Mouse (Mus musculus): Measurements from ENCODE around the gene Ercc5. TPM values are rescaled to one million over a fixed set of nuclear protein-coding genes. Genes with fewer than 3 reads are reported as not detected.

The Ercc5 gene
- total RNA-seq, 2 experiments from 2014 or later: 17.1 to 20.5 TPM

DNA sequence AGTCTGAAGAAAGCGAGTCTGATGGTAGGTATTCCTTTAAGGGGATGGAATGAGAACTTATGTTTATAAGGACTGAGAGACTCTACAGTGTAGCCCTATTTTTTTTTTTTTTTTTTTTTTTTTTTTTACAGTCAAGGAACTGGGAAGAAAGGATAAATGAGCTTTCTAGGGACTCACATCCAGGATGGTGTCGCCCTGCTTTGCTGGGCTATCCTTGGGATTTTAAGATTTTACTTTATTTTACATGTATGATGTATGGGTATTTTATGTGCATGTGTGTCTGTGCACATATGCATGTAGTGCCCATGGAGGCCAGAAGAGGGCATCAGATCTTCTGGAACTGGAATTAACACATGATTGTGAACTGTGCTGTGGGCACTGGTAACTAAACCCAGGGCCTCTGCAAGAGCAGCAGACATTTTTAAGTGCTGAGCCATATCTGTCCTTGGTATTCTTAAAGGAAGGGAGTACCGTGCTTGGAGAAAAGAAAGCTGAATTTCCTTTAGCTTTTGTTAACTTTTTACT is 20.4 kb downstream of the Ercc5 start:
- no peak for DNase-seq
- intact Hi-C loops (cut with DNase I): no loop called here

DNA sequence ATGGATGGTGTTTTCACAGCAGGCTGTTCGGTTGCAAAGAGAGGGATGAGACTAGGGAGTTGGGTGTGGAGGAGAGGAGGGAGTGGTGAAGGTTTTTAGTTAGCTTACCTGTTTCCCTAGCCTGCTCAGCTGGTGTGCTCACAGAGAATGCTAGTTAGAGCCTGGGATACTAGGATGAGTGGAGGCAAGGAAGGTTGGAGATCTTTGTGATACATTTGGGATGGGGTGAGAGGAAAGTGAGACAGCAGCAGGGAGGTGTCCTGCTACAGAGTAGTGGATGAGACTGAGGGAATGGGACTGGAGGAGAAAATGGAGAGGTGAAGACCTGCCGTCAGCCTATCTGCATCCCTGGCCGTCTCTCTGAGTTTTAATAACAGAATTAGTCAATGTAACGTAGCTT is 25.1 kb downstream of the Ercc5 start:
- intact Hi-C loops (cut with DNase I): no loop called here
- no peak for DNase-seq

DNA sequence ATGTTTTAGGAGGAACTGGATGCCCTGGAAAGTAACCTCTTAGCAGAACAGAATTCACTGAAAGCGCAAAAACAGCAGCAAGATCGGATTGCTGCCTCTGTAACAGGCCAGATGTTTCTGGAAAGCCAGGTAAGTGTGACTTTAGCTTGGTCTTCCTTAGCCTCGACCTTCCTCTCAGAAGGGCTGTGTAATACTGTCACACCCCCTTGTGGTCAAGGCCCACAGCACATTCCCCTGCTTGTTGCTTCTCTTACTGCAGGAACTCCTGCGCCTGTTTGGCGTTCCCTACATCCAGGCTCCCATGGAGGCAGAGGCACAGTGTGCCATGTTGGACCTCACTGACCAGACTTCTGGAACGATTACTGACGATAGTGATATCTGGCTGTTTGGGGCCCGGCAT is 26.4 kb downstream of the Ercc5 start:
- DNase-seq: no peak
- intact Hi-C loops (cut with DNase I): no loop called here

DNA sequence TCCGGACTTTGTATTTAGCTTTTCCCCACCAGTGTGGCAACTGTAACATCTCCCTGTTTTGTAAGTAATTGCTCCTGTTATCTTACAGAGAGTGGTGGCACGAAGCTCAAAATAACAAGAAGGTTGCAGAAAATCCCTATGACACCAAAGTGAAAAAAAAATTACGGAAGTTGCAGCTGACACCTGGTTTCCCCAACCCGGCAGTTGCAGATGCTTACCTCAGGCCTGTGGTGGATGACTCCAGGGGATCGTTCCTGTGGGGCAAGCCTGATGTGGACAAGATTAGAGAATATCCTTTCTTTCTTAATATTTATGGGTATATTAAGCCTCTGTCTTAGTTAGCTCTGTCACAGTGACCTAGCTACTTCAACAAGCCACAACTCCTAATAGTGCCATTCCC is 30.5 kb downstream of the Ercc5 start:
- intact Hi-C loops (cut with DNase I): no loop called here
- no peak for DNase-seq

DNA sequence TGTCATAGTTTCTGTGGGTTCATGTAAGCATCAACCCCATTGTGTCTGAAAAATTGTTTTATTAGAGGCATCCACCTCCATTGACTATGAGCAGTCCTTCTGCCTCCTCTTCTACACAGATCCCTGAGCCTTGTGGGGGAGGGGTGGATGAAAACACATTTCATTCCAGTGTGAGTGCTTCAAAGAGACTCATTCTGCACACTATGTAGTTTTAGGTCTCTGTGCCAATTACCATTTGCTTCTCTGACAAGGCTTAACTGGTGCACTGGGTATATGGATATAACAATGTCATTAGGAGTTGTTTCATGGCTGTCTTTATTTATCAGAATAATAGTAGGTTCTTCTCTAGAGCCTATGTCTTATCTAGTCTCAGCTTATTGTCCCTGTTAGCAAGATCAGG is 38.9 kb downstream of the Ercc5 start:
- intact Hi-C loops (cut with DNase I): no loop called here
- DNase-seq: no peak

DNA sequence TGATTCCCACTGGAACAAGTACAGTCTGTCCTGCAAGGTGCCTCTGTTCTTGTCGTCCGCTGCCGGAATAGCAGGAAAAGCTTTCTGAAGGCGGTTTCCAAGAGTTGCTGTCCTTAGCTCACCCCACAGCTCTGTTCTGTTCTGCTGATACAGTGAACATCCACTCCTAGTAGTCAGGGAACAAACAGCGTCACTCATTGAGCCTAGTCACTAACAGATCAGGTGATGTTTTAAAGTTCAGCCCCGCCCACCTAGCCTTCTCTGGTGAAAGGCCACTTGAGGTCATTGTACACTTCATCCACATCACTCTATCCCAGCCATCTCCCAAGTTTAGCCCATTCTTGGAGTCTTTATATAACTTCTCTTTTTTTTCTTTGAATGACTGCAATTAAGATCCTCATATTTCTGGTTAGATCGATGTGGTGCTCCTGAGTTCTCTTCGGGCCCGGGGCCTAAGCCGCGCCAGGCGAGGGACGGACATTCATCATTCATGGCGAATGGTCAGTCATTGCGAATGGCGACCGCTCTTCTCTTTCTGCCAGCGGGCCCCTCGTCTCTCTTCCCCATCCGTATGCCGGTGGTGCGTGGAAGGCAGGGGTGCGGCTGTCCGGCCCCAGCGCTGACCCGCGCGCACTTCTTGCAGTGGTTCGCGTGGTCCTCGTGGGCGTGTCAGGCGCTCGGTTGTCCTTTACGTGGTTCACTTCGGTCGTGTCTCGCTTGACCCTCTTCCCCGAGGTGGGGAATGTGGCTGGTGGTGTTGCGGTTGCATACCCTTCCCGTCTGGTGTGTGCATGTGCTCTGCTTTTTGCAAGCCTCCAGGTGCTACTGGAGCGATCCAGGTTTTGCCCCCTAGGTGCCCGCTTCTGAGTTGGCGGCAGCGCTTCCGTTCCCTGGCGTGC is 51.0 kb downstream of the Ercc5 start:
- intact Hi-C loops (cut with DNase I): no loop called here

DNA sequence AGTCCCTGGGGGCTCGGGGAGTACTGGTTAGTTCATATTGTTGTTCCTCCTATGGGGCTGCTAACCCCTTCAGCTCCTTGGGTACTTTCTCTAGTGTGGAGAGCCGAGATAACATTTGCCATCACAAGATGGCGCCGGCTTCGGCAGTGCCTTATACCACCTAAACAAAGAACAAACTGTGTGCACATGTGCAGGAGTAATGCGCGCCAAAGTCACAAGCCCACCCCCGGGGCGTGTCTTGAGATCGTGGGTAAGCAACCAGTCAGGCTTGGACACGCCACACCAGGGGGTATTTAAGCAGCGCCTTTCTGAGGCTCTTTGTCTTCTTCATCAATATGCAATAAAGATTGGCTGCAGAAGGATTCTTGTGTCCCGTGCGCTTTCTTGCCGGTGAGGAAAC is 55.3 kb downstream of the Ercc5 start:
- no peak for DNase-seq
- intact Hi-C loops (cut with DNase I): no loop called here

More for the DNA sequence above, 51.0 kb downstream of the Ercc5 start:
- peak; percentile 37 to 47 for DNase-seq

DNA sequence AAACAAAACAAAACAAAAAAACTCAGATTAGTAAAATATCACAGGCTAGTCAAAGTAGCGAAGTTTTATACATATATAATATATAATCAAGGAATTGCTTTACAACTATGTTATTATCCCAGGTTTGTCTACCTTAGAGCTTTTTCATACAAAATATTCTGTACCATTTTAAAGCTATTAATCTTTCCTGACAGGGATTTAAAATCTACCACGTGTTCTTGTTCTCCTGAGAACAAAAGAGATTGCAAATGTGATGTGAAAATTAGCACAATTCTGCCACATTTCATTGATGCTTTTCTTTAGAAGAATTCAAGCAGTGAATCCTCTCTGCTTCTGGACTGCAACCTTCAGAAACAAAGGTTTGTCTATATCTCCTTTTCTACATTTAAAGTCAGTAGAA is 66.9 kb downstream of the Ercc5 start:
- intact Hi-C loops (cut with DNase I): no loop called here
- no peak for DNase-seq

DNA sequence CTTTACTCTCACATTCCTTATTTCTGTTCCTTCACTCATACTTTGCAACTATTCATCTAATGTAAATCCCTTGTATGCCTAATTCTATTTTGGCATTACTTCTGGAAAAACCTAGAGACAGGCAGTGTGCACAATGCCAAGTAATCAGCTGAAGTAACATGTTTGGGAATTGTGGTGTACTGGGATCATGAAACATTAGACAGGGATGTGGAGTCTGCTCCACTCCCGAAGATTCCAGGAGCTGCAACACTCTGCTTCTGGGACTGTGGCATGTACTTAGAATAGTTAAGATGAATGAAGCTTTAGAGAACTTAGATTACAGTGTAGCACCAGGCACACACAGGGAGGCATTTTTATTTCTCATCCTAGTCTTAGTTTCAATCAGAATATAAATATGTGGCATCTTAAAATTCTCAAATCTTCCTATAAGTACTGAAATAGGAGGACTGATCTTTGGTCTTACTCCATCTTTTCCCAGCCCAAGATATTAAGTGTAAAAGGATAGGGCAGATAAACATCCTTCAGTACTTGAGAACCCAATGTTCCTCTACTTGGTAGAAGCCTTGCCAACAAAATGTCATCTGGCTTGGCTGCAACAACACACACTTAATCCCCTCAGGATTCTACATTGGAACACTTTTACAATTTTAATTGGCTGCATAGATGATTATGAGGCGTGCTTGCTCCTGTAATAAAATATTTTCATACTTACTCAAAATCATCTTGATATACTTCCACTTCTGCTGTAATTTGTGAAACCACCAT is 69.0 kb downstream of the Ercc5 start:
- intact Hi-C loops (cut with DNase I): no loop called here
- DNase-seq: peak; percentile 32 to 54

DNA sequence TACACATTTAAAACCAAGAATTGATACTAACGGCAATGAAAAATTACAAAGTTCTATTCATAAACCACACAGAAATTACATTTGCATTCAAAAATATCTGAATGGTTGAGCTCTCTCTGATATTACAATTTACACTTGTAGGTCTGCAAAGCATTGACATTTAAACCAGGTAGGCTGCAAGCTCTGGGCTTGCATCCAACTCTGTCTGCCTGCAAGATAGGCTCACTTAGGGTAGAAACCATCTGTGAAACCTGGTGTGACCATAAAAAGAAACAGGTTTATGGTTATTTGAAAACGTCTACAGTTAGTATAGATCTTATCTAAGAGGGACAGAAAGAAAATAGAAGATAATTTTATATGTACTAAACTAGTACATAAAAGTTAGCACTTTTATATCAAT is 69.6 kb downstream of the Ercc5 start:
- intact Hi-C loops (cut with DNase I): no loop called here
- peak in 1 of 2 experiments; percentile 37 for DNase-seq

DNA sequence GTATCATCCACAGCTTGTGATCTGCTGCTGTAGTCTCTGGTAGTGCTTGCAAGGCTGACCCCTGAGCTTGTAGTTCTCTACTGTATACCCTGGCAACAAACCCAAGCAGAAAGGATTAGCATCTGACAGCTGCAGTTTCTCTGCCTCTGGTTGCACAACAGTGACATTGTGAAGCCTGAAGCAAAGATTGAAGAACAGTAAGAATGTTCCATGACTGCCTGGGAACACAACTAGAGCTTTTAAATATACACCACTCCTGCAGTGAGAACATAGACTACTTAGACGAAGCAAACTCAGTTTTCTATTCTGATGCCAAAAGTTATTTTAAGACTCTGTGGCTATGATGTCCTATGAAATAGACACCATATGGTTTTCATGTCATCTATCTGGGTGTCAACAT is 71.3 kb downstream of the Ercc5 start, which contains the start of gene Mettl21e:
Gene Mettl21e (minus strand): TSS at position 86 of the 400 bp plus-strand sequence.
- peak; percentile 25 to 43 for DNase-seq

DNA sequence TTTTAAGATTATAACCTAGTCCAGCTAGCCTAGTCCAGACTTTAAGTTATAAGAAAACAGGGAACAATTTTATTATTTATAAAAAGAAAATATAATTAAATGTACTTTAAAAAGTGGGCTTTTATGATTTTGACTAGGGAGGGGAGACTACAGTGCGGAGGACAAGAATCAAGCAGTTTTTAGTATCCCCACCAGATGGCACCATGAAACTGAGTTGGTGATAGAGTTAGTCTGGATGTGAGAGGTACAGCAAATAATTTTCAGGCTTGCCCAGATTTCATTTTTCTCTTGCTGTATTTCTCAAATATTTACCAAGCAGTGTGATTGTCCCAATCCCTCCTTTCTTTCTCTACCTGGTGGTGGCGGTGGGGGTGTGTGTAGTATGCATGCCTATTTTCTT is 81.5 kb downstream of the Ercc5 start:
- intact Hi-C loops (cut with DNase I): loop anchor here (1.0 to 10.0 kb wide), 4 partner anchors 316 to 1536 kb away; no protein-coding TSS in a partner anchor
- peak; percentile 63 to 76 for DNase-seq

More for the DNA sequence above, 71.3 kb downstream of the Ercc5 start, which contains the start of gene Mettl21e:
- intact Hi-C loops (cut with DNase I): no loop called here

Other genes starting within 250 kb of the Ercc5 start
- 10 to 100 TPM; 47.7 to 49.0 TPM for gene Tpp2, start 214.1 kb upstream of the Ercc5 start, total RNA-seq (2021)
- gene Mettl21c, start 127.7 kb upstream of the Ercc5 start, total RNA-seq (2021): not detected
- not detected for gene Gm8251, start 85.8 kb upstream of the Ercc5 start, total RNA-seq (2021)
- 10 to 100 TPM; 10.1 to 12.7 TPM for gene Tex30, start 45.3 kb upstream of the Ercc5 start, total RNA-seq (2021)
- gene Kdelc1, start 28.9 kb upstream of the Ercc5 start, total RNA-seq (2021): 10 to 100 TPM; 23.7 to 27.0 TPM
- gene Bivm, start 28.8 kb upstream of the Ercc5 start, total RNA-seq (2021): 10 to 100 TPM in 1 of 2 experiments, 1 to 10 TPM in 1; 9.0 to 11.3 TPM
- under 1 TPM in 1 of 2 experiments, not detected in 1; 0.12 TPM for gene Mettl21e, start 71.2 kb downstream of the Ercc5 start, total RNA-seq (2021)

All from heart, postnatal 10 days (tissue).